Mouse (Mus musculus) forebrain, embryonic 11.5 days (tissue): ENCODE measurements around the gene H2al1f. TPM values are rescaled to one million over a fixed set of nuclear protein-coding genes. Genes with fewer than 3 reads are reported as not detected.
"Not testable (repeated sequence)": the region's sequence is repeated elsewhere in the genome, so short reads cannot be mapped to it uniquely, and the experiment has no call there.

Source experiments
- ATAC-seq: fragments of 200-750 bp; cut with Nextera tagmentation; replicated peaks from 2 replicates; pipeline ENCODE4 v1.8.0; 2017; ENCODE audit warnings: moderate TSS enrichment; ENCODE audit not compliant: low FRiP score
- DNase-seq: peaks from one replicate; pipeline ENCODE4 v3.0.0-alpha.2; 2017; ENCODE audit warnings: low spot score
- H3K27ac ChIP-seq: fragments of 300-500 bp; sonication (generic); 2 replicates; pipeline ENCODE4 v1.5.1; 2014; ENCODE audit warnings: low read depth, low read length
- H3K27me3 ChIP-seq: fragments of 300-500 bp; sonication (generic); 2 replicates; pipeline ENCODE4 v1.6.1; 2014; ENCODE audit warnings: mild to moderate bottlenecking, low read length, mixed read lengths; ENCODE audit not compliant: control insufficient read depth, insufficient read depth
- H3K36me3 ChIP-seq: fragments of 300-500 bp; sonication (generic); 2 replicates; pipeline ENCODE4 v1.6.1; 2014; ENCODE audit warnings: mild to moderate bottlenecking, low read length, moderate library complexity, mixed read lengths; ENCODE audit not compliant: control insufficient read depth, insufficient read depth
- H3K4me1 ChIP-seq: fragments of 300-500 bp; sonication (generic); replicated peaks from 2 replicates; pipeline ENCODE4 v1.6.1; 2014; ENCODE audit warnings: low read length, mixed read lengths; ENCODE audit not compliant: control insufficient read depth, insufficient read depth
- H3K4me2 ChIP-seq: fragments of 300-500 bp; sonication (generic); 2 replicates; pipeline ENCODE4 v1.6.1; 2014; ENCODE audit warnings: low read depth, mild to moderate bottlenecking, low read length, moderate library complexity, mixed read lengths; ENCODE audit not compliant: severe bottlenecking
- H3K4me3 ChIP-seq: fragments of 300-500 bp; sonication (generic); 2 replicates; pipeline ENCODE4 v1.5.1; 2014; ENCODE audit warnings: low read depth, low read length
- H3K9ac ChIP-seq: fragments of 300-500 bp; sonication (generic); 2 replicates; pipeline ENCODE4 v1.6.1; 2014; ENCODE audit warnings: low read length
- H3K9me3 ChIP-seq: fragments of 300-500 bp; sonication (generic); 2 replicates; pipeline ENCODE4 v1.6.1; 2016; ENCODE audit warnings: low read length, mixed read lengths; ENCODE audit not compliant: control insufficient read depth
- WGBS: fragments of 180-500 bp; shearing (Covaris S2); extraction: QIAGEN DNeasy Blood & Tissue Kit; methylation state at CpG from one replicate; pipeline ENCODE4 v1.1.7; 2014; 5-methylcytosine and 5-hydroxymethylcytosine counted together
- polyA plus RNA-seq: library from polyadenylated mRNA; unstranded; fragments of >200 nt; fragmentation: Nextera tagmentation; extraction: Ambion mirVana; gene quantifications from 2 replicates; pipeline ENCODE4 v1.2.1, GENCODE M21; 2014

Gene H2al1f
- polyA plus RNA-seq, 1 experiment from 2014 or later: not detected

- not testable (repeated sequence) for H3K27me3 ChIP-seq, H3K27ac ChIP-seq, H3K4me1 ChIP-seq, H3K9me3 ChIP-seq, H3K4me2 ChIP-seq, H3K4me3 ChIP-seq, H3K36me3 ChIP-seq, DNase-seq, ATAC-seq, H3K9ac ChIP-seq
- WGBS: 94% methylated on average over 1 of the region's 3 CpGs
Measured at GRCm38 (mm10) chrX:11302132-11302531, 12.8 kb upstream of the H2al1f start, which contains the start of gene H2al1b. Gene H2al1b, plus strand, starts transcription at chrX:11302432.

DNA sequence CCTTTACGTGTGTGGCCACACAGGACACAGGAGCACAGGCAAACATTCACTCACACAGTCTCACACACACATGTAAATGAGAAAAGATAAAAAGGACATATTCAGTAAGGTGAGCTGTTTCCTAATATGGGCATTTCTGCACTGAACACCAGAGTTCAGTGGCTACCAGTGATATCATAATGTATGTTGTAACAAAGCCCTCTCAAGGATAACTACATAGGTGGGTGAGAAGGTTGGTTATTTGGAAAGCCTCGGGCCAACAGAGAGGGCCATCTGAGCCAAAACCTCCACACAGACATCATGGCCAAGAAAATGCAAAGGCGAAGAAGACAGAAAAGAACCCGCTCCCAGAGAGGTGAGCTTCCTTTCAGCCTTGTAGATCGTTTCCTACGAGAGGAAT lies 9.6 kb upstream of the H2al1f start, which contains the start of gene H2al1c:
Gene H2al1c, plus strand, starts transcription at position 301 of the 400 bp plus-strand sequence.
- not testable (repeated sequence) for ATAC-seq

GRCm38 (mm10) chrX:11308524-11308923 lies 6.4 kb upstream of the H2al1f start, which contains the start of gene H2al1d:
Gene H2al1d, plus strand, starts transcription at chrX:11308824.
- DNase-seq, ATAC-seq, H3K27me3 ChIP-seq, H3K4me1 ChIP-seq, H3K27ac ChIP-seq, H3K9me3 ChIP-seq, H3K4me3 ChIP-seq, H3K9ac ChIP-seq, H3K4me2 ChIP-seq, H3K36me3 ChIP-seq: not testable (repeated sequence)
- no CpG with 5 or more reads among the region's 6 CpGs for WGBS

More for the DNA sequence above, 9.6 kb upstream of the H2al1f start, which contains the start of gene H2al1c:
- H3K4me1 ChIP-seq, H3K27me3 ChIP-seq, H3K4me3 ChIP-seq, H3K27ac ChIP-seq, H3K9ac ChIP-seq, H3K4me2 ChIP-seq, DNase-seq, H3K36me3 ChIP-seq, H3K9me3 ChIP-seq: not testable (repeated sequence)
- 92% methylated on average over 1 of the region's 6 CpGs for WGBS

DNA sequence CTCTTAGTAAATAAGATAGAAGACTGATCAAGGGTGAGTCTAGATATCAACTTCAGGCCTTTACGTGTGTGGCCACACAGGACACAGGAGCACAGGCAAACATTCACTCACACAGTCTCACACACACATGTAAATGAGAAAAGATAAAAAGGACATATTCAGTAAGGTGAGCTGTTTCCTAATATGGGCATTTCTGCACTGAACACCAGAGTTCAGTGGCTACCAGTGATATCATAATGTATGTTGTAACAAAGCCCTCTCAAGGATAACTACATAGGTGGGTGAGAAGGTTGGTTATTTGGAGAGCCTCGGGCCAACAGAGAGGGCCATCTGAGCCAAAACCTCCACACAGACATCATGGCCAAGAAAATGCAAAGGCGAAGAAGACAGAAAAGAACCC lies 3.3 kb upstream of the H2al1f start, which contains the start of gene H2al1e:
Gene H2al1e, plus strand, starts transcription at position 301 of the 400 bp plus-strand sequence.
- H3K9ac ChIP-seq, H3K4me1 ChIP-seq, H3K4me2 ChIP-seq, DNase-seq, H3K36me3 ChIP-seq, H3K4me3 ChIP-seq, H3K9me3 ChIP-seq, H3K27me3 ChIP-seq, H3K27ac ChIP-seq, ATAC-seq: not testable (repeated sequence)
- no CpG with 5 or more reads among the region's 3 CpGs for WGBS

GRCm38 (mm10) chrX:11317956-11318355 lies 3.0 kb downstream of the H2al1f start, which contains the start of gene H2al1g:
Gene H2al1g, plus strand, starts transcription at chrX:11318256.
- H3K36me3 ChIP-seq, H3K4me3 ChIP-seq, ATAC-seq, H3K27me3 ChIP-seq, H3K9me3 ChIP-seq, H3K27ac ChIP-seq, H3K9ac ChIP-seq, H3K4me1 ChIP-seq, H3K4me2 ChIP-seq, DNase-seq: not testable (repeated sequence)
- WGBS: no CpG with 5 or more reads among the region's 3 CpGs

DNA sequence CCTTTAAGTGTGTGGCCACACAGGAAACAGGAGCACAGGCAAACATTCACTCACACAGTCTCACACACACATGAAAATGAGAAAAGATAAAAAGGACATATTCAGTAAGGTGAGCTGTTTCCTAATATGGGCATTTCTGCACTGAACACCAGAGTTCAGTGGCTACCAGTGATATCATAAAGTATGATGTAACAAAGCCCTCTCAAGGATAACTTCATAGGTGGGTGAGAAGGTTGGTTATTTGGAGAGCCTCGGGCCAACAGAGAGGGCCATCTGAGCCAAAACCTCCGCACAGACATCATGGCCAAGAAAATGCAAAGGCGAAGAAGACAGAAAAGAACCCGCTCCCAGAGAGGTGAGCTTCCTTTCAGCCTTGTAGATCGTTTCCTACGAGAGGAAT lies 6.2 kb downstream of the H2al1f start, which contains the start of gene H2al1h:
Gene H2al1h, plus strand, starts transcription at position 301 of the 400 bp plus-strand sequence.
- no CpG with 5 or more reads among the region's 6 CpGs for WGBS
- DNase-seq, H3K27me3 ChIP-seq, H3K27ac ChIP-seq, H3K4me1 ChIP-seq, H3K9ac ChIP-seq, ATAC-seq, H3K4me3 ChIP-seq, H3K9me3 ChIP-seq, H3K36me3 ChIP-seq, H3K4me2 ChIP-seq: not testable (repeated sequence)

GRCm38 (mm10) chrX:11324359-11324758 lies 9.4 kb downstream of the H2al1f start, which contains the start of gene H2al1i:
Gene H2al1i, plus strand, starts transcription at chrX:11324659.
- H3K4me2 ChIP-seq, H3K4me3 ChIP-seq, H3K27me3 ChIP-seq, H3K9me3 ChIP-seq, H3K9ac ChIP-seq, ATAC-seq, H3K27ac ChIP-seq, H3K36me3 ChIP-seq, H3K4me1 ChIP-seq, DNase-seq: not testable (repeated sequence)
- WGBS: 90% methylated on average over 2 of the region's 5 CpGs

GRCm38 (mm10) chrX:11327522-11327921 lies 12.6 kb downstream of the H2al1f start, which contains the start of gene H2al1j:
Gene H2al1j, plus strand, starts transcription at chrX:11327822.
- WGBS: 88% methylated on average over 2 of the region's 2 CpGs
- H3K9me3 ChIP-seq, H3K4me2 ChIP-seq, H3K27ac ChIP-seq, DNase-seq, H3K27me3 ChIP-seq, H3K4me1 ChIP-seq, H3K36me3 ChIP-seq, H3K9ac ChIP-seq, H3K4me3 ChIP-seq, ATAC-seq: not testable (repeated sequence)

GRCm38 (mm10) chrX:11345762-11346161 lies 30.8 kb downstream of the H2al1f start:
- WGBS: 61% methylated on average over 9 of the region's 9 CpGs
- DNase-seq: no peak
- ATAC-seq: no peak
- no peak overlapping the region for H3K4me3 ChIP-seq
- H3K9ac ChIP-seq: no peak overlapping the region
- no peak overlapping the region for H3K4me2 ChIP-seq
- H3K4me1 ChIP-seq: no peaks in the 10 kb centered on the region
- H3K9me3 ChIP-seq: no peaks in the 10 kb centered on the region
- H3K36me3 ChIP-seq: no peaks in the 10 kb centered on the region
- H3K27ac ChIP-seq: no peak overlapping the region
- no peaks in the 10 kb centered on the region for H3K27me3 ChIP-seq
